Mouse (Mus musculus) liver, adult 2 months (tissue): Measurements from ENCODE around the gene Tff2.

Experiments used
- CTCF ChIP-seq: fragments of 200-500 bp; IDR thresholded peaks from 2 replicates; pipeline ENCODE4 v1.5.1; 2011; ENCODE audit warnings: low read depth, low read length, control low read depth
- POLR2A ChIP-seq: fragments of 200-500 bp; IDR thresholded peaks from 2 replicates; pipeline ENCODE4 v1.6.1; 2011; ENCODE audit warnings: low read length, control low read depth; ENCODE audit not compliant: insufficient read depth; ENCODE audit errors: extremely low read depth

- TF ChIP-seq POLR2A: no peak
- no peak for TF ChIP-seq CTCF
These were observed 45.3 kb downstream of the Tff2 start for GRCm38 (mm10) chr17:31098788-31099187.
